Mouse (Mus musculus) stomach, postnatal 0 days (tissue): ENCODE results near the gene Dhtkd1. TPM values are rescaled to one million over a fixed set of nuclear protein-coding genes. Genes with fewer than 3 reads are reported as not detected.

Experiments used
- ATAC-seq: fragments of 200-750 bp; cut with Nextera tagmentation; 2 replicates; pipeline ENCODE4 v1.8.0; 2017; ENCODE audit not compliant: low FRiP score, low TSS enrichment
- DNase-seq: peaks from one replicate; pipeline ENCODE4 v3.0.0-alpha.2; 2016; ENCODE audit warnings: low spot score
- H3K27ac ChIP-seq: fragments of 300-500 bp; sonication (generic); replicated peaks from 2 replicates; pipeline ENCODE4 v1.5.1; 2014; ENCODE audit warnings: mild to moderate bottlenecking, control low read depth
- H3K27me3 ChIP-seq: fragments of 300-500 bp; sonication (generic); 2 replicates; pipeline ENCODE4 v1.6.1; 2014; ENCODE audit warnings: low read length; ENCODE audit not compliant: control insufficient read depth, insufficient read depth
- H3K36me3 ChIP-seq: fragments of 300-500 bp; sonication (generic); 2 replicates; pipeline ENCODE4 v1.6.1; 2014; ENCODE audit warnings: low read length, mixed read lengths; ENCODE audit not compliant: control insufficient read depth, insufficient read depth
- H3K4me1 ChIP-seq: fragments of 300-500 bp; sonication (generic); replicated peaks from 2 replicates; pipeline ENCODE4 v1.6.1; 2014; ENCODE audit warnings: antibody characterized with exemption; ENCODE audit not compliant: control insufficient read depth, insufficient read depth
- H3K4me2 ChIP-seq: fragments of 300-500 bp; sonication (generic); replicated peaks from 2 replicates; pipeline ENCODE4 v1.6.1; 2014; ENCODE audit warnings: low read depth, mild to moderate bottlenecking, control low read depth, moderate library complexity
- H3K4me3 ChIP-seq: fragments of 300-500 bp; sonication (generic); 2 replicates; pipeline ENCODE4 v1.5.1; 2014; ENCODE audit warnings: low read depth, low read length, control low read depth
- H3K9ac ChIP-seq: fragments of 300-500 bp; sonication (generic); 2 replicates; pipeline ENCODE4 v1.6.1; 2014; ENCODE audit warnings: mild to moderate bottlenecking, low read length, control low read depth, mixed read lengths
- H3K9me3 ChIP-seq: fragments of 300-500 bp; sonication (generic); 2 replicates; pipeline ENCODE4 v1.6.1; 2016; ENCODE audit warnings: low read length; ENCODE audit not compliant: control insufficient read depth
- CTCF ChIP-seq: IDR thresholded peaks from 2 replicates; pipeline ENCODE4 v1.5.1; 2016; ENCODE audit warnings: antibody characterized with exemption, low read depth, mild to moderate bottlenecking, moderate library complexity
- EP300 ChIP-seq: optimal IDR thresholded peaks from 2 replicates; pipeline ENCODE3; 2016; ENCODE audit warnings: antibody characterized with exemption
- WGBS: fragments of 180-500 bp; shearing (Covaris S2); extraction: QIAGEN DNeasy Blood & Tissue Kit; methylation state at CpG from one replicate; pipeline ENCODE4 v1.1.7; 2014; 5-methylcytosine and 5-hydroxymethylcytosine counted together
- polyA plus RNA-seq: library from polyadenylated mRNA; unstranded; fragments of >200 nt; fragmentation: Nextera tagmentation; extraction: Ambion mirVana; gene quantifications from 2 replicates; pipeline ENCODE4 v1.2.1, GENCODE M21; 2015

The Dhtkd1 gene
- polyA plus RNA-seq, 1 experiment from 2014 or later, result 0.65 TPM

DNA sequence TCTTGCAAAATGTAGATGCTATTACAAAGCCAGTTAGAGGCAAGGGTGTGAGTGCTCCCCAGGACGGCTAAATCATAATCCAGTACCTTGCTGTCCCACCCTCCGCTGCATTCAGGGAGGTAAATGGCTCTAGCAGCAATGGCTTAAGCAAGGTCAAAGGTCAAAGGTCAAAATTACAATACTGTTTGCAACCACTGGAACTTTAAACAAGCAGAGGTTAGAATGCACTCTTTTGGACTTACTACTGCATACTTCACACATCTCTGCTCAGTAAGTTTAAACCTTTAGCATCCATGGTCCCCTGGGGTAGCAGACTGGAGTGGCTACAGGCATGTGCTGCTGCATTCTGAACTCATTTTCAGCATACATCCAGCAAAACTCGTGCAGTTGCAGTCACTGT lies 65.1 kb downstream of the Dhtkd1 start:
- no peak overlapping the region for H3K4me3 ChIP-seq
- ATAC-seq, result no peak
- H3K27ac ChIP-seq, result no peak overlapping the region
- no peak for DNase-seq
- H3K9ac ChIP-seq, result no peak overlapping the region
- TF ChIP-seq CTCF (no peak), EP300 (no peak)
- peaks cover 10% of the 10 kb centered on the region for H3K36me3 ChIP-seq
- no peak overlapping the region for H3K4me2 ChIP-seq
- WGBS, result 68% methylated on average over 3 of the region's 3 CpGs
- H3K9me3 ChIP-seq, result no peaks in the 10 kb centered on the region
- H3K27me3 ChIP-seq, result no peaks in the 10 kb centered on the region
- no peaks in the 10 kb centered on the region for H3K4me1 ChIP-seq

- H3K4me3 ChIP-seq, result no peak overlapping the region
- DNase-seq (no peak), ATAC-seq (no peak)
- TF ChIP-seq EP300 (no peak), CTCF (no peak)
- H3K4me2 ChIP-seq, result no peak overlapping the region
- H3K9ac ChIP-seq, result no peak overlapping the region
- H3K4me1 ChIP-seq, result no peaks in the 10 kb centered on the region
- no peaks in the 10 kb centered on the region for H3K27me3 ChIP-seq
- WGBS, result 91% methylated on average over 5 of the region's 5 CpGs
- H3K27ac ChIP-seq, result no peak overlapping the region
- no peaks in the 10 kb centered on the region for H3K9me3 ChIP-seq
- peaks cover 2% of the 10 kb centered on the region for H3K36me3 ChIP-seq
These were observed 72.8 kb downstream of the Dhtkd1 start for GRCm38 (mm10) chr2:5869746-5870145.

DNA sequence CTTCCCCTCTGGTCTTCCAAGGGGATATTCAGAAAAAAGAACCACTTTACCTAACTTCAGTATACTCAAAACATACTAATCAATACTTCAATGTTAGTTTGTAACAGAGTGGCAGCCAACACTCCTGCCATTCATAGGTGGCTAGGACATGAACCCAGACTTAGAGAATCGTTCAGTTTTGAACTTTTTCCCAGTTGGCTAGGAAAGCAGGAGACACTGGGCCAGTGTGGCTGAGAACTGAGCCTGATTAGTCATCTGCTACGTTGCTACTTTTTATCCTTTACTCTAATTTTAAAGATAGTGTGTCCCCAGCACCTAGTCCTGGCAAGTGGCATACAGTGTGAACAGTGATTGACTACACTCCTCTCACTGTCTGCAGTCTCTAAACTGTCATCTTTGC lies 74.9 kb downstream of the Dhtkd1 start:
- Histone ChIP-seq H3K36me3 (peaks cover 3% of the 10 kb centered on the region), H3K4me1 (no peaks in the 10 kb centered on the region), H3K4me3 (no peak overlapping the region), H3K27me3 (no peaks in the 10 kb centered on the region), H3K9me3 (no peaks in the 10 kb centered on the region), H3K27ac (no peak overlapping the region), H3K4me2 (no peak overlapping the region), H3K9ac (no peak overlapping the region)
- ATAC-seq (no peak), DNase-seq (no peak)
- WGBS, result 88% methylated on average over 2 of the region's 2 CpGs
- no peak for TF ChIP-seq EP300
- no peak for TF ChIP-seq CTCF

- ATAC-seq, result no peak
- Histone ChIP-seq H3K4me2 (no peak within 1 kb of the TSS), H3K9me3 (no peaks in the 10 kb centered on the region), H3K4me1 (no peaks in the 10 kb centered on the region), H3K36me3 (peaks cover 8% of the 10 kb centered on the region), H3K27me3 (no peaks in the 10 kb centered on the region), H3K9ac (no peak within 1 kb of the TSS), H3K27ac (no peak within 1 kb of the TSS), H3K4me3 (no peak within 1 kb of the TSS)
- no peak for TF ChIP-seq EP300
- no peak for TF ChIP-seq CTCF
- DNase-seq, result no peak
- 97% methylated on average over 3 of the region's 3 CpGs for WGBS
These were observed 79.8 kb downstream of the Dhtkd1 start, which contains the start of gene Gm13199 for GRCm38 (mm10) chr2:5862834-5863233. Gm13199 (minus strand) TSS chr2:5862934.

DNA sequence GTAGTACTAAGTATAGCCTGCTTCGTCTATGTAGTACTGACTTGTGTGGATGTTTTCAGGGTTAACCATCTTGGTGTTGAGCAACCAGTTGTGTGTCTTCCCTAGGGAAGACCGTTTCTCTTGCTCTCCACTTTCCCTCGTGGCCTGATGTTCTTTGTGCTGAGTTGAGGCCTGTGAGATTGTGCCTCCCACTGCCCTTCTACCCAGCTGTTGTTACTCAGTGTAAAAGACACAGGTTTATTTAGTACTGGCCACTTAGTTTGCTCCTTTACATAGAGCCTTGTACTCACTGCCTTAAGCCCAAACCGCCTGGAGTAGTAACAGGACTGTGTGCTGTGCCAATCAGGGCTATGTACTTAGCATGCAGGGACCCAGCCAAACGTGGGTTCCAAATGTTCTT lies 90.7 kb downstream of the Dhtkd1 start:
- H3K4me2 ChIP-seq, result no peak overlapping the region
- no peaks in the 10 kb centered on the region for H3K9me3 ChIP-seq
- no peak overlapping the region for H3K9ac ChIP-seq
- no peaks in the 10 kb centered on the region for H3K27me3 ChIP-seq
- TF ChIP-seq CTCF (no peak), EP300 (no peak)
- ATAC-seq (peak; percentile 29; the same call in 1 of the 2 replicates), DNase-seq (no peak)
- no peaks in the 10 kb centered on the region; the same call in 1 of the 2 replicates for H3K36me3 ChIP-seq
- no peaks in the 10 kb centered on the region for H3K4me1 ChIP-seq
- peak overlapping the region; percentile 45; the same call in 1 of the 2 replicates for H3K27ac ChIP-seq
- no peak overlapping the region for H3K4me3 ChIP-seq
- 60% methylated on average over 5 of the region's 5 CpGs for WGBS

DNA sequence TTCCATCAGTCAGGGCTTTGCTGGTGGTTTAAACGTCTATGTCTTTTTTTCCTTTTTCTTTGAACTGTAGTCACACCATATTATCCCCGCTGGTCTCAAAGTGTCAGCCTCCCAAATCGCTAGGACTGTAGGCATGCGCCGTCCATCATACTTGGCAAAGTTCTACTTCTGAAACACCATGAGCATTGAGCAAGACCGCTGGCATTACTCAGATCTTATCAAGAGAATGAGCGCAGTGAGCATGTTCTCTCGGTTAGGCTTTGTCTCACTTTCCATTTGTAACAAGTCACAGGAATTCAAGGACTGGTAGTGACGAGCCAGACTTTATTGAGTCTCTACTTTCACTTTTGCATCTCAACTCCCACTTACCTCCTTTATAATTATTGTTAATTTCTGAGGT lies 91.5 kb downstream of the Dhtkd1 start:
- no peak for TF ChIP-seq CTCF
- TF ChIP-seq EP300, result no peak
- no peak overlapping the region for H3K9ac ChIP-seq
- H3K36me3 ChIP-seq, result no peaks in the 10 kb centered on the region; the same call in 1 of the 2 replicates
- no peak overlapping the region for H3K27ac ChIP-seq
- ATAC-seq (no peak), DNase-seq (no peak)
- no peaks in the 10 kb centered on the region for H3K9me3 ChIP-seq
- no peaks in the 10 kb centered on the region for H3K27me3 ChIP-seq
- H3K4me1 ChIP-seq, result no peaks in the 10 kb centered on the region
- 77% methylated on average over 9 of the region's 9 CpGs for WGBS
- no peak overlapping the region for H3K4me3 ChIP-seq
- H3K4me2 ChIP-seq, result no peak overlapping the region

Other genes with a start within 250 kb of the Dhtkd1 start
- gene Camk1d, start 228.3 kb downstream of the Dhtkd1 start, polyA plus RNA-seq, result 6.7 and 8.4 TPM in 2 replicates
- gene Nudt5, start 97.8 kb downstream of the Dhtkd1 start, polyA plus RNA-seq, result 27.2 and 29.1 TPM in 2 replicates
- 168 and 184 TPM in 2 replicates for gene Cdc123, start 97.6 kb downstream of the Dhtkd1 start, polyA plus RNA-seq
- gene Gm13199, start 79.9 kb downstream of the Dhtkd1 start, polyA plus RNA-seq, result 0.25 and 0.32 TPM in 2 replicates
- gene Sec61a2, start 47.4 kb downstream of the Dhtkd1 start, polyA plus RNA-seq, result 19.6 and 21.8 TPM in 2 replicates
- 4.9 and 5.3 TPM in 2 replicates for gene Upf2, start 8.7 kb upstream of the Dhtkd1 start, polyA plus RNA-seq
- gene Proser2, start 187.4 kb upstream of the Dhtkd1 start, polyA plus RNA-seq, result 49.0 and 55.2 TPM in 2 replicates